Mouse (Mus musculus) adrenal gland, adult 18-20 months (tissue): ENCODE results near the gene Gapt. TPM values are rescaled to one million over a fixed set of nuclear protein-coding genes. Genes with fewer than 3 reads are reported as not detected.

Experiments
- DNase-seq, 2 experiments: peaks; one replicate each; pipeline ENCODE4 v3.0.0; 2021 to 2022; ENCODE audit warnings: low spot score in 2 of 2
- total RNA-seq, 2 experiments: library from RNA; stranded (reverse); gene quantifications; 1 replicate in 1 of 2; 2 replicates in 1 of 2; pipeline ENCODE4 v1.2.3; 2021

Gene Gapt
- total RNA-seq, 2 experiments from 2014 or later = 0.19 to 0.20 TPM

DNA sequence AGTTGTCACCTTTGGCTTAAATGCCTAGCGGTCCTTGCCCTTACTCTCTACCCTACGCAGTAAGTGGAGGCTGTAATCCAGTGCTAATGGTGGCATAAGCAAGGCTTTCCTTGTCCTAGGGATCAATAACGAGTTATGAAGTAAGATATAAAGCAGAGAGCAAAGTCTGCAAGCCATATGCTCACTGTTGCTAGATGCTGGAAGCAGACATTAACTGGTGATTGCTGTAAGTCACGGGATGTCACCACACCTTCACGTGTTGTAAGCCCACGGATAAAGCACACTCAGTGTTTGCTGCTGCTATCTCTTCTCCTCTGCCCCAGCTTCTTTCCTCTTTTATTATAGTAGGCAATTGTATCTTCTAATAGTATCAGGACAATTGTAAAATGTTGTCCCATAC is 5.9 kb downstream of the Gapt start:
- DNase-seq = no peak

DNA sequence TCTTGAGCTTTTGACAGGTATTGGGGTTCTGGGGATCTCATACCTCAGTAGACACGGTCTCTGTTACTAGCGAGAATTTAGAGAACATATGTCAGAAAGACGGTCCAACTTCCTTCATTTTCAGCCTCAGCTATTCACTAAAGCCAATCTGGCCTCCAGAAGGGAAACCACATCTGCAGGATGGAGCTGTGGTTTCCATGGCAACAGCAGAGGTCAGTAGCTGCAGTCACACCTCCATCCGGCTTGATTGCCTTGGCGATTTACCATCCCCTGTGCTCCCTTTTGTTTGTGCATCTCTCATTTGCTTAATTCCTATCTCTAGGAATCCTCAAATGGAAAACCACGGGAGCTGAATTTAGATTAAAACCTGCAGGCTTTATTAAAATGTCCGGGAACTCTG is 10.3 kb downstream of the Gapt start:
- no peak for DNase-seq

DNA sequence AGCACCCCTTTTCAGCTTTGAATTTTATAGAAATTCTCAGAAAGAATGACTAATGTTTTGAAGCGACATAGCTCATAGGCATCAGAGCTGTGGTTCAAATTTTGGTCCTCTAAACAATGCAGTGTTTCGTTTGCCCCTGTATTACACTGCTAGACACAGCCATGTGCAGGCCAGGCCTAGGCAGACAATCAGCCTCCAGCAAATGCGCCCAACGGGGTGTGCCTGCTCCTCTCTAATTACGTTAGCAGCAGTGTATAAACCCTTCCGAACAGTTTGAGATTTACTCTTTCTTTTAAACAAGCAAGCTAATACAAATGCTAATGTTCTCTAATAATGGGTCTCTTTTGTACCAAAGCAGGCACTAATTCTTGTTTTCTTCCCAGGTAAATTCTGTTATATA is 14.4 kb downstream of the Gapt start:
- DNase-seq = no peak

DNA sequence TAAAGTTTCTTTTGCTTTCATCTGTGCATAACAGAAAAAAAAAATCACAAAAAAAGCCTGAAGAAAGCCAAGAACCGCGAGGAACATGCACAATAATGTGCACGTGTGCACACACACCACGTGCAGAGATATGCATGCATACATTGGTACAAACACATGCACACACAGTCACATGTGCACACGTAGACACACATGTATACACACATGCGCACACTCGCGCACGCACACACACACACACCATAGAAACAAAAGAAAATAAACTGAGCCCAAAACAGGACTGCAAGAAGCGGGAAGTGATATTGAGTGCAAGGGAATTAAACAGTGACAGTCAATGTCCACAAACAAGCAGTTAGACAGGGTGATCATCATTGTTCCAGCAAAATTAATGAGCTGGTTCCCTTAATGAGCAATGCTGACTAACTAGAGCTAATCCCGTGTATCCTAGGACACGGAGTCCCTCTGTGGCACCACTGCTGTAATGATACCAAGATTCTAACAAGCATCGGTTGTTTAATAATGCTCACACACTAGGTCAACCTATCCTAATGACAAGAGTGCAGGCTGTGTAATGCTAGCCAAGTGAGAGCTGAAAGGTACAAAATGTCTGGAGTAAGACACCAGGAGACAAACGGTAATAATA is 23.9 kb downstream of the Gapt start:
- no peak for DNase-seq

DNA sequence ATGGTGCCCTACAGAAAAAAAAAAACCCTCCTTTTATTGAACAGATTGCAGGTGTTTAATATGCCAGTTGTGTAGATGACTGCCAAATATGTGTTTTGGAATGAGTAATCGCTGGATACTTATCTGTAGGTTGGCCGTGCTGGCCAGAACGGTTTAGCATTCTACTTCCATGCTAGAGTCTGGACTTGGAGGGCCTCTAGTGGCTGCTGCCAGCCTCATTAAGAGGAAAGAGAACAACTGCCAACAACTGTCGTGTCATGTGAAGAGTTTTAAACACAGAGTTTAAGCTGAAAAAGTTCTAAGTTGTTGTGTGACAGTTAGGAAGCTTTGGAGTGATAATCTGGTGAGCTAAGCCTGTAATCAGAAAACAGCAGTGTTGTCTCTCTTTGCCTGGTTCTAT is 38.3 kb downstream of the Gapt start:
- DNase-seq = no peak

DNA sequence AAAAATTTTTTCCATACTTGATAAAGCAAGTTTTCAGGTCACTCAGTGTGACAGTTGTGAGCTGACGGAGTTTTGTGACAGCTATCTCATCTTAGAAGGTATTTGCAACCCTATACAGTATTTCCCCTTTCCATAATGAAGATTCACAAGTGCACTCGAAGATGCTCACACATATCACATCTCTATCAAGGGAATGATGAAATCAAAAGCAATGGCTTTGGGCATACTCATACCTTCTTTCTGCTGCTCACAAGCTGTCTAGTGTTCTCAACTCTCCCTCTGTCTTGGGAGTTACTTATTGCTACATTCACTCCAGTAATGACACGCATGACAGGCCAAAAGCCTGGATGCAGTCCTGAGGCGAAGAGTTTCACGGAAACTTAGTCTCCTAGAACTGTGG is 49.8 kb downstream of the Gapt start:
- DNase-seq = no peak

Other genes starting within 250 kb of the Gapt start
- 10 to 100 TPM; 29.6 to 35.2 TPM for gene Rab3c, start 76.2 kb downstream of the Gapt start, total RNA-seq
- gene Plk2, start 37.8 kb upstream of the Gapt start, total RNA-seq = 10 to 100 TPM; 13.0 to 18.0 TPM